Mouse (Mus musculus): ENCODE data around the gene Stag2. TPM values are rescaled to one million over a fixed set of nuclear protein-coding genes. Genes with fewer than 3 reads are reported as not detected.

Stag2 gene
- polyA plus RNA-seq, 1 experiment: 52.1 TPM

- TF ChIP-seq CTCF (IDR thresholded peaks at IDR 0.05; ENCODE audit: insufficient read depth, low read depth, low read length) (no peak), POLR2A (IDR thresholded peaks at IDR 0.05; ENCODE audit: insufficient read depth, low read depth, low read length) (no peak)
- Histone ChIP-seq H3K4me1 (ENCODE audit: control insufficient read depth, insufficient read depth, low read length) (no peaks in the 10 kb centered on the region), H3K27ac (ENCODE audit: insufficient read depth, low read depth, low read length) (no peak overlapping the region), H3K4me3 (ENCODE audit: insufficient read depth, low read depth, low read length) (no peak overlapping the region)
- 81% methylated on average over 3 of the region's 3 CpGs for WGBS
These were observed 38.5 kb downstream of the Stag2 start for GRCm38 (mm10) chrX:42187590-42187989.

GRCm38 (mm10) chrX:42188825-42189426 is 39.8 kb downstream of the Stag2 start:
- Histone ChIP-seq H3K4me3 (ENCODE audit: insufficient read depth, low read depth, low read length) (no peak overlapping the region), H3K27ac (ENCODE audit: insufficient read depth, low read depth, low read length) (no peak overlapping the region), H3K4me1 (ENCODE audit: control insufficient read depth, insufficient read depth, low read length) (no peaks in the 10 kb centered on the region)
- 70% methylated on average over 2 of the region's 2 CpGs for WGBS
- TF ChIP-seq POLR2A (IDR thresholded peaks at IDR 0.05; ENCODE audit: insufficient read depth, low read depth, low read length) (no peak), CTCF (IDR thresholded peaks at IDR 0.05; ENCODE audit: insufficient read depth, low read depth, low read length) (no peak)

- Histone ChIP-seq H3K4me1 (ENCODE audit: control insufficient read depth, insufficient read depth, low read length) (no peaks in the 10 kb centered on the region), H3K4me3 (ENCODE audit: insufficient read depth, low read depth, low read length) (no peak overlapping the region), H3K27ac (ENCODE audit: insufficient read depth, low read depth, low read length) (no peak overlapping the region)
- 83% methylated on average over 3 of the region's 3 CpGs for WGBS
- no peak for TF ChIP-seq POLR2A (IDR thresholded peaks at IDR 0.05; ENCODE audit: insufficient read depth, low read depth, low read length)
- no peak for TF ChIP-seq CTCF (IDR thresholded peaks at IDR 0.05; ENCODE audit: insufficient read depth, low read depth, low read length)
These were observed 45.5 kb downstream of the Stag2 start for GRCm38 (mm10) chrX:42194608-42195007.

- Histone ChIP-seq H3K27ac (ENCODE audit: insufficient read depth, low read depth, low read length) (no peak overlapping the region), H3K4me1 (ENCODE audit: control insufficient read depth, insufficient read depth, low read length) (no peaks in the 10 kb centered on the region), H3K4me3 (ENCODE audit: insufficient read depth, low read depth, low read length) (no peak overlapping the region)
- no peak for TF ChIP-seq POLR2A (IDR thresholded peaks at IDR 0.05; ENCODE audit: insufficient read depth, low read depth, low read length)
- no peak for TF ChIP-seq CTCF (IDR thresholded peaks at IDR 0.05; ENCODE audit: insufficient read depth, low read depth, low read length)
- WGBS: 85% methylated on average over 4 of the region's 4 CpGs
These were observed 53.4 kb downstream of the Stag2 start for GRCm38 (mm10) chrX:42202482-42202881.

GRCm38 (mm10) chrX:42215742-42216141 is 66.6 kb downstream of the Stag2 start:
- TF ChIP-seq POLR2A (IDR thresholded peaks at IDR 0.05; ENCODE audit: insufficient read depth, low read depth, low read length): no peak
- TF ChIP-seq CTCF (IDR thresholded peaks at IDR 0.05; ENCODE audit: insufficient read depth, low read depth, low read length): no peak
- Histone ChIP-seq H3K4me3 (ENCODE audit: insufficient read depth, low read depth, low read length) (no peak overlapping the region), H3K27ac (ENCODE audit: insufficient read depth, low read depth, low read length) (no peak overlapping the region), H3K4me1 (ENCODE audit: control insufficient read depth, insufficient read depth, low read length) (no peaks in the 10 kb centered on the region)
- WGBS: 84% methylated on average over 1 of the region's 1 CpGs

GRCm38 (mm10) chrX:42250342-42250741 is 101.2 kb downstream of the Stag2 start:
- TF ChIP-seq CTCF (IDR thresholded peaks at IDR 0.05; ENCODE audit: insufficient read depth, low read depth, low read length) (no peak), POLR2A (IDR thresholded peaks at IDR 0.05; ENCODE audit: insufficient read depth, low read depth, low read length) (no peak)
- 79% methylated on average over 10 of the region's 10 CpGs for WGBS
- H3K4me3 ChIP-seq (ENCODE audit: insufficient read depth, low read depth, low read length): no peak overlapping the region
- no peak overlapping the region for H3K27ac ChIP-seq (ENCODE audit: insufficient read depth, low read depth, low read length)
- H3K4me1 ChIP-seq (ENCODE audit: control insufficient read depth, insufficient read depth, low read length): no peaks in the 10 kb centered on the region

GRCm38 (mm10) chrX:42272713-42273112 is 123.6 kb downstream of the Stag2 start:
- Histone ChIP-seq H3K27ac (ENCODE audit: insufficient read depth, low read depth, low read length) (no peak overlapping the region), H3K4me1 (ENCODE audit: control insufficient read depth, insufficient read depth, low read length) (no peaks in the 10 kb centered on the region), H3K4me3 (ENCODE audit: insufficient read depth, low read depth, low read length) (no peak overlapping the region)
- TF ChIP-seq CTCF (IDR thresholded peaks at IDR 0.05; ENCODE audit: insufficient read depth, low read depth, low read length) (no peak), POLR2A (IDR thresholded peaks at IDR 0.05; ENCODE audit: insufficient read depth, low read depth, low read length) (no peak)

- Histone ChIP-seq H3K4me3 (ENCODE audit: insufficient read depth, low read depth, low read length) (no peak overlapping the region), H3K4me1 (ENCODE audit: control insufficient read depth, insufficient read depth, low read length) (no peaks in the 10 kb centered on the region), H3K27ac (ENCODE audit: insufficient read depth, low read depth, low read length) (no peak overlapping the region)
- TF ChIP-seq POLR2A (IDR thresholded peaks at IDR 0.05; ENCODE audit: insufficient read depth, low read depth, low read length): no peak
- no peak for TF ChIP-seq CTCF (IDR thresholded peaks at IDR 0.05; ENCODE audit: insufficient read depth, low read depth, low read length)
- WGBS: 77% methylated on average over 3 of the region's 3 CpGs
These were observed 141.1 kb downstream of the Stag2 start for GRCm38 (mm10) chrX:42290215-42290614.

GRCm38 (mm10) chrX:42315231-42315630 is 166.1 kb downstream of the Stag2 start:
- 90% methylated on average over 3 of the region's 3 CpGs for WGBS
- H3K4me3 ChIP-seq (ENCODE audit: insufficient read depth, low read depth, low read length): no peak overlapping the region
- H3K4me1 ChIP-seq (ENCODE audit: control insufficient read depth, insufficient read depth, low read length): no peaks in the 10 kb centered on the region
- TF ChIP-seq CTCF (IDR thresholded peaks at IDR 0.05; ENCODE audit: insufficient read depth, low read depth, low read length): no peak
- TF ChIP-seq POLR2A (IDR thresholded peaks at IDR 0.05; ENCODE audit: insufficient read depth, low read depth, low read length): no peak
- no peak overlapping the region for H3K27ac ChIP-seq (ENCODE audit: insufficient read depth, low read depth, low read length)

- TF ChIP-seq CTCF (IDR thresholded peaks at IDR 0.05; ENCODE audit: insufficient read depth, low read depth, low read length): no peak
- no peak for TF ChIP-seq POLR2A (IDR thresholded peaks at IDR 0.05; ENCODE audit: insufficient read depth, low read depth, low read length)
- WGBS: 59% methylated on average over 5 of the region's 5 CpGs
- Histone ChIP-seq H3K4me1 (ENCODE audit: control insufficient read depth, insufficient read depth, low read length) (no peaks in the 10 kb centered on the region), H3K27ac (ENCODE audit: insufficient read depth, low read depth, low read length) (no peak overlapping the region), H3K4me3 (ENCODE audit: insufficient read depth, low read depth, low read length) (no peak overlapping the region)
These were observed 171.3 kb downstream of the Stag2 start for GRCm38 (mm10) chrX:42320424-42320823.
